Mouse (Mus musculus) midbrain, embryonic 15.5 days (tissue): ENCODE results near the gene Dhrs11. TPM values are rescaled to one million over a fixed set of nuclear protein-coding genes. Genes with fewer than 3 reads are reported as not detected.
"Not testable (repeated sequence)": the region's sequence is repeated elsewhere in the genome, so short reads cannot be mapped to it uniquely, and the experiment has no call there.

Experiments used
- ATAC-seq: fragments of 200-750 bp; cut with Nextera tagmentation; replicated peaks from 2 replicates; pipeline ENCODE4 v1.8.0; 2017; ENCODE audit warnings: moderate TSS enrichment
- H3K27ac ChIP-seq: fragments of 300-500 bp; sonication (generic); 2 replicates; pipeline ENCODE4 v1.5.1; 2015; ENCODE audit warnings: mild to moderate bottlenecking, inconsistent platforms
- H3K27me3 ChIP-seq: fragments of 300-500 bp; sonication (generic); replicated peaks from 2 replicates; pipeline ENCODE4 v1.6.1; 2015; ENCODE audit warnings: inconsistent platforms
- H3K36me3 ChIP-seq: fragments of 300-500 bp; sonication (generic); replicated peaks from 2 replicates; pipeline ENCODE4 v1.6.1; 2015; ENCODE audit warnings: inconsistent platforms
- H3K4me1 ChIP-seq: fragments of 300-500 bp; sonication (generic); 2 replicates; pipeline ENCODE4 v1.6.1; 2015; ENCODE audit warnings: inconsistent platforms
- H3K4me2 ChIP-seq: fragments of 300-500 bp; sonication (generic); 2 replicates; pipeline ENCODE4 v1.6.1; 2015; ENCODE audit warnings: inconsistent platforms, mild to moderate bottlenecking, moderate library complexity
- H3K4me3 ChIP-seq: fragments of 300-500 bp; sonication (generic); 2 replicates; pipeline ENCODE4 v1.5.1; 2015; ENCODE audit warnings: mild to moderate bottlenecking, inconsistent platforms
- H3K9ac ChIP-seq: fragments of 300-500 bp; sonication (generic); 2 replicates; pipeline ENCODE4 v1.6.1; 2015; ENCODE audit warnings: mild to moderate bottlenecking, inconsistent platforms
- H3K9me3 ChIP-seq: fragments of 300-500 bp; sonication (generic); 2 replicates; pipeline ENCODE4 v1.6.1; 2016; ENCODE audit warnings: inconsistent platforms
- WGBS: fragments of 180-500 bp; shearing (Covaris S2); methylation state at CpG from one replicate; pipeline ENCODE4 v1.1.7; 2015; ENCODE audit warnings: mixed read lengths; 5-methylcytosine and 5-hydroxymethylcytosine counted together
- polyA plus RNA-seq: library from polyadenylated mRNA; unstranded; fragments of >200 nt; fragmentation: Nextera tagmentation; extraction: Ambion mirVana; gene quantifications from 2 replicates; pipeline ENCODE4 v1.2.1, GENCODE M21; 2015

Gene Dhrs11
- polyA plus RNA-seq, 1 experiment from 2014 or later, result 6.6 TPM

- Histone ChIP-seq H3K27ac (no peak overlapping the region), H3K4me2 (no peak overlapping the region), H3K9me3 (no peaks in the 10 kb centered on the region), H3K27me3 (no peaks in the 10 kb centered on the region), H3K4me1 (no peaks in the 10 kb centered on the region), H3K9ac (no peak overlapping the region), H3K4me3 (no peak overlapping the region), H3K36me3 (peaks cover 21% of the 10 kb centered on the region; the same call in 1 of the 2 replicates)
- 90% methylated on average over 7 of the region's 7 CpGs for WGBS
- no peak for ATAC-seq
These were observed 18.8 kb upstream of the Dhrs11 start for GRCm38 (mm10) chr11:84847475-84848090.

GRCm38 (mm10) chr11:84846741-84847474, 18.1 kb upstream of the Dhrs11 start:
- no peak overlapping the region for H3K4me3 ChIP-seq
- H3K9ac ChIP-seq, result no peak overlapping the region
- H3K9me3 ChIP-seq, result no peaks in the 10 kb centered on the region
- no peaks in the 10 kb centered on the region for H3K27me3 ChIP-seq
- no peaks in the 10 kb centered on the region for H3K4me1 ChIP-seq
- H3K36me3 ChIP-seq, result peaks cover 21% of the 10 kb centered on the region; the same call in 1 of the 2 replicates
- ATAC-seq, result no peak
- 95% methylated on average over 15 of the region's 15 CpGs for WGBS
- no peak overlapping the region for H3K4me2 ChIP-seq
- no peak overlapping the region for H3K27ac ChIP-seq

GRCm38 (mm10) chr11:84839330-84839729, 10.5 kb upstream of the Dhrs11 start:
- H3K27ac ChIP-seq, result no peak overlapping the region
- H3K9ac ChIP-seq, result no peak overlapping the region
- no peaks in the 10 kb centered on the region for H3K4me1 ChIP-seq
- no peaks in the 10 kb centered on the region for H3K27me3 ChIP-seq
- no peak overlapping the region for H3K4me3 ChIP-seq
- H3K36me3 ChIP-seq, result peaks cover 42% of the 10 kb centered on the region
- H3K4me2 ChIP-seq, result no peak overlapping the region
- no peaks in the 10 kb centered on the region for H3K9me3 ChIP-seq
- 91% methylated on average over 2 of the region's 2 CpGs for WGBS
- ATAC-seq, result no peak

- H3K27me3 ChIP-seq, H3K9me3 ChIP-seq: not testable (repeated sequence)
- 79% methylated on average over 11 of the region's 11 CpGs for WGBS
- H3K27ac ChIP-seq, result peak overlapping the region; percentile 57
- peak; percentile 15; the same call in 1 of the 2 replicates for ATAC-seq
- peaks cover 29% of the 10 kb centered on the region; the same call in 1 of the 2 replicates for H3K36me3 ChIP-seq
- peak overlapping the region; percentile 60; the same call in 1 of the 2 replicates for H3K9ac ChIP-seq
- peak overlapping the region; percentile 97 for H3K4me2 ChIP-seq
- peaks cover 17% of the 10 kb centered on the region for H3K4me1 ChIP-seq
- peak overlapping the region; percentile 61 for H3K4me3 ChIP-seq
These were observed 701 bp upstream of the Dhrs11 start for GRCm38 (mm10) chr11:84829495-84829894.

GRCm38 (mm10) chr11:84827901-84828503, 792 bp downstream of the Dhrs11 start:
- Histone ChIP-seq H3K27ac (no peak overlapping the region), H3K36me3 (peaks cover 19% of the 10 kb centered on the region; the same call in 1 of the 2 replicates), H3K4me1 (peaks cover 17% of the 10 kb centered on the region), H3K9ac (peak overlapping the region; percentile 60; the same call in 1 of the 2 replicates), H3K4me2 (peak overlapping the region; percentile 97), H3K4me3 (peak overlapping the region; percentile 61), H3K27me3 (no peaks in the 10 kb centered on the region), H3K9me3 (no peaks in the 10 kb centered on the region)
- peak; percentile 25; the same call in 1 of the 2 replicates for ATAC-seq
- WGBS, result 56% methylated on average over 3 of the region's 3 CpGs

GRCm38 (mm10) chr11:84827492-84827891, 1.3 kb downstream of the Dhrs11 start:
- Histone ChIP-seq H3K9ac (no peak overlapping the region), H3K27me3 (no peaks in the 10 kb centered on the region), H3K9me3 (no peaks in the 10 kb centered on the region), H3K4me2 (no peak overlapping the region), H3K4me1 (peaks cover 17% of the 10 kb centered on the region), H3K36me3 (peaks cover 14% of the 10 kb centered on the region; the same call in 1 of the 2 replicates), H3K4me3 (no peak overlapping the region), H3K27ac (no peak overlapping the region)
- no peak for ATAC-seq

GRCm38 (mm10) chr11:84826185-84826584, 2.6 kb downstream of the Dhrs11 start:
- H3K4me2 ChIP-seq, result no peak overlapping the region
- 66% methylated on average over 3 of the region's 3 CpGs for WGBS
- H3K4me3 ChIP-seq, result no peak overlapping the region
- H3K9me3 ChIP-seq, result no peaks in the 10 kb centered on the region
- H3K27ac ChIP-seq, result no peak overlapping the region
- no peak for ATAC-seq
- peaks cover 17% of the 10 kb centered on the region for H3K4me1 ChIP-seq
- H3K9ac ChIP-seq, result no peak overlapping the region
- 0 out of 2 replicates have a peak, but pooled peaks cover 3% of the 10 kb centered on the region for H3K36me3 ChIP-seq
- no peaks in the 10 kb centered on the region for H3K27me3 ChIP-seq

GRCm38 (mm10) chr11:84825261-84825807, 3.5 kb downstream of the Dhrs11 start:
- Histone ChIP-seq H3K36me3 (no peaks in the 10 kb centered on the region), H3K4me2 (no peak overlapping the region), H3K27me3 (no peaks in the 10 kb centered on the region), H3K27ac (no peak overlapping the region), H3K9me3 (no peaks in the 10 kb centered on the region), H3K4me1 (peaks cover 17% of the 10 kb centered on the region), H3K4me3 (no peak overlapping the region), H3K9ac (no peak overlapping the region)
- ATAC-seq, result no peak
- WGBS, result 90% methylated on average over 10 of the region's 10 CpGs

GRCm38 (mm10) chr11:84823484-84823897, 5.3 kb downstream of the Dhrs11 start:
- H3K4me1 ChIP-seq, result peaks cover 13% of the 10 kb centered on the region
- no peak overlapping the region for H3K4me2 ChIP-seq
- H3K9me3 ChIP-seq, result no peaks in the 10 kb centered on the region
- H3K36me3 ChIP-seq, result no peaks in the 10 kb centered on the region
- 72% methylated on average over 10 of the region's 10 CpGs for WGBS
- no peak overlapping the region for H3K4me3 ChIP-seq
- no peak overlapping the region for H3K27ac ChIP-seq
- no peak overlapping the region for H3K9ac ChIP-seq
- ATAC-seq, result no peak
- no peaks in the 10 kb centered on the region for H3K27me3 ChIP-seq

- H3K27me3 ChIP-seq, result no peaks in the 10 kb centered on the region
- no peak overlapping the region for H3K9ac ChIP-seq
- H3K4me3 ChIP-seq, result no peak overlapping the region
- no peak for ATAC-seq
- no peaks in the 10 kb centered on the region for H3K9me3 ChIP-seq
- no peak overlapping the region for H3K27ac ChIP-seq
- peaks cover 12% of the 10 kb centered on the region; the same call in 1 of the 2 replicates for H3K4me1 ChIP-seq
- no peak overlapping the region for H3K4me2 ChIP-seq
- no peaks in the 10 kb centered on the region for H3K36me3 ChIP-seq
- WGBS, result 79% methylated on average over 5 of the region's 5 CpGs
These were observed 6.3 kb downstream of the Dhrs11 start for GRCm38 (mm10) chr11:84822487-84822886.

GRCm38 (mm10) chr11:84821131-84821770, 7.5 kb downstream of the Dhrs11 start:
- Histone ChIP-seq H3K4me3 (no peak overlapping the region), H3K27me3 (no peaks in the 10 kb centered on the region), H3K27ac (no peak overlapping the region), H3K4me1 (peaks cover 9% of the 10 kb centered on the region; the same call in 1 of the 2 replicates), H3K9ac (no peak overlapping the region), H3K4me2 (no peak overlapping the region), H3K9me3 (no peaks in the 10 kb centered on the region), H3K36me3 (no peaks in the 10 kb centered on the region)
- ATAC-seq, result no peak
- WGBS, result 91% methylated on average over 9 of the region's 9 CpGs
